Mouse (Mus musculus) hindbrain, postnatal 0 days (tissue): Measurements from ENCODE around the gene Cdk8. TPM values are rescaled to one million over a fixed set of nuclear protein-coding genes. Genes with fewer than 3 reads are reported as not detected.

Experiments
- ATAC-seq: fragments of 200-750 bp; cut with Nextera tagmentation; 2 replicates; pipeline ENCODE4 v1.8.0; 2017; ENCODE audit warnings: mild to moderate bottlenecking, moderate TSS enrichment, moderate library complexity
- DNase-seq: peaks from one replicate; pipeline ENCODE4 v3.0.0-alpha.2; 2015; ENCODE audit warnings: low spot score
- H3K27ac ChIP-seq: fragments of 300-500 bp; sonication (generic); 2 replicates; pipeline ENCODE4 v1.5.1; 2014; ENCODE audit warnings: mild to moderate bottlenecking
- H3K27me3 ChIP-seq: fragments of 300-500 bp; sonication (generic); 2 replicates; pipeline ENCODE4 v1.6.1; 2014; ENCODE audit warnings: low read length, mixed read lengths; ENCODE audit not compliant: insufficient read depth
- H3K36me3 ChIP-seq: fragments of 300-500 bp; sonication (generic); 2 replicates; pipeline ENCODE4 v1.6.1; 2014; ENCODE audit warnings: low read length, mixed read lengths; ENCODE audit not compliant: insufficient read depth
- H3K4me1 ChIP-seq: fragments of 300-500 bp; sonication (generic); 2 replicates; pipeline ENCODE4 v1.6.1; 2014; ENCODE audit warnings: antibody characterized with exemption, low read length, mixed read lengths; ENCODE audit not compliant: insufficient read depth
- H3K4me2 ChIP-seq: fragments of 300-500 bp; sonication (generic); 2 replicates; pipeline ENCODE4 v1.6.1; 2014; ENCODE audit warnings: low read depth, mild to moderate bottlenecking, low read length, moderate library complexity, mixed read lengths
- H3K4me3 ChIP-seq: fragments of 300-500 bp; sonication (generic); 2 replicates; pipeline ENCODE4 v1.5.1; 2014; ENCODE audit warnings: low read length
- H3K9ac ChIP-seq: fragments of 300-500 bp; sonication (generic); replicated peaks from 2 replicates; pipeline ENCODE4 v1.6.1; 2014; ENCODE audit warnings: mild to moderate bottlenecking, low read length, moderate library complexity, mixed read lengths
- H3K9me3 ChIP-seq: fragments of 300-500 bp; sonication (generic); 2 replicates; pipeline ENCODE4 v1.6.1; 2016; ENCODE audit warnings: low read length, mixed read lengths
- CTCF ChIP-seq: IDR thresholded peaks from 2 replicates; pipeline ENCODE4 v1.5.1; 2016; ENCODE audit warnings: antibody characterized with exemption, control low read depth, low read depth
- WGBS: fragments of 180-500 bp; shearing (Covaris S2); extraction: QIAGEN DNeasy Blood & Tissue Kit; methylation state at CpG from one replicate; pipeline ENCODE4 v1.1.7; 2014; 5-methylcytosine and 5-hydroxymethylcytosine counted together
- polyA plus RNA-seq: library from polyadenylated mRNA; unstranded; fragments of >200 nt; fragmentation: Nextera tagmentation; extraction: Ambion mirVana; gene quantifications from 2 replicates; pipeline ENCODE4 v1.2.1, GENCODE M21; 2015
- total RNA-seq: library from RNA; depleted of rRNA; stranded (reverse); fragments of >200 nt; gene quantifications from 2 replicates; pipeline ENCODE4 v1.2.3, GENCODE M21; 2014

Gene Cdk8
- total and polyA plus RNA-seq, 2 experiments from 2014 or later = 13.2 to 33.8 TPM

DNA sequence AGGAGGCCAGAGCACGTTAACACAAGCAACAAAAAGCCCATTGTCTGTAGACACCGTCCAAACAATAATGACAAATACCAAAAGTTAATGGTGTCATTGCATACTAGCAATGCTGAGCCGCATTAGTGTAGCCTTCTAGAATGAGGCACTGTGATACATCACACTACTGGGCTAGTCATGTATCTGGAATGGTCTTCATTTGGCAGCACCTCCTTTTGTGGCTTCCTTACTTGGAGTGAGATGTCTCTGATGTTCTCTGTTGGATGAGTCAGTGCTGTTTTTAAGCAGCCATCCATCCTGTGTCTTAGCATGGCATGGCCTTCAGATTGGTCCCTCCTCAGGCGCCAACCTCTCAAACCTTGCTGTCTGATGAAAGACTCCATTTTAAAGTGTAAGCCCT is 42.1 kb downstream of the Cdk8 start:
- Histone ChIP-seq H3K4me2 (no peak overlapping the region), H3K4me3 (no peak overlapping the region), H3K27ac (no peak overlapping the region), H3K27me3 (no peaks in the 10 kb centered on the region), H3K9ac (no peak overlapping the region), H3K36me3 (peaks cover 6% of the 10 kb centered on the region; the same call in 1 of the 2 replicates), H3K4me1 (no peaks in the 10 kb centered on the region), H3K9me3 (no peaks in the 10 kb centered on the region)
- ATAC-seq = no peak
- no peak for DNase-seq
- TF ChIP-seq CTCF = no peak
- 84% methylated on average over 4 of the region's 4 CpGs for WGBS

DNA sequence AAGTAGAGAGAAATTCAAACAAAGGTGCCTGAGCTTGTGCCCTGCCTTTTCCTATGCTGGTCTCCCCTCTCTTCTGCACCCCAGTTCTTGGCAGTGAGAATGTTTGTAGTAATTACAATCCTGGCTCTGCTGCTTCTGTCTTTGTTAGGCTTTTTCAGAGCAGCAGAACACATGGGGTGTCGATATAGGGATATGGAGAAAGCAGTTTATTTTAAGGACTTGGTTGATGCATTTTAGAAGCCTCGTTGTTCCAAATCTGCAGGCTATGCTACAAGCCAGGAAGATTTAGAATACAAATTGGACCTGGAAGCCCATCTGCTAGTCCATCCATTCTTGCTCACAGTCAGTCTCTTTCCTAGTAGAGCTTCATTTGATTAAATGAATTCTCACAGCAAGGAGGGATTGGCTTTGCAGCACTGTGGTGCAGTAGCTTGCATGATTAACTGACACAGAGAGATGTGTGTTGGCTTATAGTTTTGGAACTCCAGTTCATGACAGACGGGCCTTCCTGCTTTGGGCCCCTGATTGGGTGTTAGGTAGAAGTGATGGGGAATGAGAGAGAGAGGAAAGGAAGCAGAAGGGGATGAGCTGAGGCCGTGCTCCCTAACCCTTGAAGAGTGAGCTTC is 43.5 kb downstream of the Cdk8 start:
- Histone ChIP-seq H3K9ac (no peak overlapping the region), H3K27ac (no peak overlapping the region)
- WGBS = 72% methylated on average over 4 of the region's 4 CpGs

DNA sequence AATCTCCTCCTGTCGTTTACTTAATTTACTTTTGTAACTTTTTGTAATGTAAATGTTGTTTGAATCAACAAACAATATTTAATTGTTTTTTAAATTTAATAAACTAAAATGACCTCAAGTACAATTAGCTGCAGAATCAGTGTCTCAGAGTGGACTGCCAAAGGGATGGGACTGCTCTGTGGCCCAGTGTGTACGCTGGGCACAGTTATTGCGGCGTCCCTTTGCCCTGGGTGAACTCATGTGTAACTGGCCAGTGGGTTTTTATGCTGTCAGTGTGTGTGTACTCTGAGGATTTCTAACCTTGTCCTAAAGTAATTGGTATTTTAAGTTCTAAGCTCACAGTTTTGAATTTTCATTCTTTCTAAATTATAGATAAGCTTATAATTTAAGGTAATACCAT is 46.5 kb downstream of the Cdk8 start:
- TF ChIP-seq CTCF = no peak

More for the DNA sequence above, 43.5 kb downstream of the Cdk8 start:
- ATAC-seq = no peak
- DNase-seq = no peak
- H3K4me3 ChIP-seq = no peak overlapping the region
- no peak for TF ChIP-seq CTCF
- peaks cover 6% of the 10 kb centered on the region; the same call in 1 of the 2 replicates for H3K36me3 ChIP-seq
- H3K9me3 ChIP-seq = no peaks in the 10 kb centered on the region
- no peak overlapping the region for H3K4me2 ChIP-seq
- H3K4me1 ChIP-seq = no peaks in the 10 kb centered on the region
- H3K27me3 ChIP-seq = no peaks in the 10 kb centered on the region

GRCm38 (mm10) chr5:146280012-146280411 is 49.0 kb downstream of the Cdk8 start:
- Histone ChIP-seq H3K4me1 (no peaks in the 10 kb centered on the region), H3K4me2 (no peak overlapping the region), H3K27ac (no peak overlapping the region), H3K9ac (no peak overlapping the region), H3K36me3 (peaks cover 12% of the 10 kb centered on the region; the same call in 1 of the 2 replicates), H3K4me3 (no peak overlapping the region), H3K27me3 (no peaks in the 10 kb centered on the region), H3K9me3 (no peaks in the 10 kb centered on the region)
- ATAC-seq (no peak), DNase-seq (no peak)
- TF ChIP-seq CTCF = no peak

More for the DNA sequence above, 46.5 kb downstream of the Cdk8 start:
- H3K4me1 ChIP-seq = no peaks in the 10 kb centered on the region
- no peak overlapping the region for H3K4me3 ChIP-seq
- H3K9ac ChIP-seq = no peak overlapping the region
- DNase-seq (no peak), ATAC-seq (no peak)
- peaks cover 6% of the 10 kb centered on the region; the same call in 1 of the 2 replicates for H3K36me3 ChIP-seq
- no peak overlapping the region for H3K27ac ChIP-seq
- no peaks in the 10 kb centered on the region for H3K27me3 ChIP-seq
- WGBS = 94% methylated on average over 4 of the region's 4 CpGs
- no peaks in the 10 kb centered on the region for H3K9me3 ChIP-seq
- no peak overlapping the region for H3K4me2 ChIP-seq

DNA sequence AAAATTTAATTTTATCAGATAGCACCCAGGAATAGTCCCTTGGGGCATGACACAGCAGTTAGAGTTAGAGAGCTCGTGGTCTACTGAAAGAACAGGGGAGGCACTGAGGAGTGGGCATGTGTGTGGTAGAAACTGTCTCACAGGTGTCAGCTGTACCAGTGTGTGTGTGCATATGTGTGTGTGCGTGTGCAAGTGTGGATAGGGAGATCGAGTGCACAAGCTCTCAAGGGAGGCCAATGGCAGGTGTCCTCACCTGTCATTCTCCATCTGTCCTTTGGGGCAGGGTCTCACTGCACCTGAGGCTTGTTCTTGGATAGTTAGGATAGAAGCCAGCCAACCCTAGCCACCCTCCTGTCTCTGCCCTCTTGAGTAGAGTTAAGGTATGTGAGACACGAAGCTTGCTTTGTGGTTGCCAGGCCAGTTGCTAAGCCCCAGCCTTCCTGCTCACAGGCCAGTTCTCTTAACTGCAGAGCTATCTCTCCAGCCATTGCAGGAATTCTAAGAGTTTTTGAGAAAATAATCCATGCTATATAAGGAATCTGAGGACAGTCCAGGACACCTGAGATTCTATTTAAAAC is 50.3 kb downstream of the Cdk8 start:
- Histone ChIP-seq H3K4me1 (no peaks in the 10 kb centered on the region), H3K9me3 (no peaks in the 10 kb centered on the region), H3K27ac (no peak overlapping the region), H3K4me3 (no peak overlapping the region), H3K9ac (no peak overlapping the region), H3K27me3 (no peaks in the 10 kb centered on the region), H3K36me3 (peaks cover 18% of the 10 kb centered on the region; the same call in 1 of the 2 replicates), H3K4me2 (no peak overlapping the region)
- 76% methylated on average over 4 of the region's 4 CpGs for WGBS
- ATAC-seq = no peak
- TF ChIP-seq CTCF = no peak
- no peak for DNase-seq

GRCm38 (mm10) chr5:146281884-146282579 is 51.0 kb downstream of the Cdk8 start:
- H3K4me1 ChIP-seq = no peaks in the 10 kb centered on the region
- WGBS = 69% methylated on average over 13 of the region's 13 CpGs
- no peak overlapping the region for H3K9ac ChIP-seq
- no peak for TF ChIP-seq CTCF
- no peak overlapping the region for H3K4me3 ChIP-seq
- no peaks in the 10 kb centered on the region for H3K27me3 ChIP-seq
- H3K4me2 ChIP-seq = no peak overlapping the region
- ATAC-seq = no peak
- H3K27ac ChIP-seq = no peak overlapping the region
- DNase-seq = no peak
- H3K36me3 ChIP-seq = peaks cover 24% of the 10 kb centered on the region; the same call in 1 of the 2 replicates
- no peaks in the 10 kb centered on the region for H3K9me3 ChIP-seq
